9 mouse cellular contexts compared by ENCODE assay signal in the genomic region with DNA sequence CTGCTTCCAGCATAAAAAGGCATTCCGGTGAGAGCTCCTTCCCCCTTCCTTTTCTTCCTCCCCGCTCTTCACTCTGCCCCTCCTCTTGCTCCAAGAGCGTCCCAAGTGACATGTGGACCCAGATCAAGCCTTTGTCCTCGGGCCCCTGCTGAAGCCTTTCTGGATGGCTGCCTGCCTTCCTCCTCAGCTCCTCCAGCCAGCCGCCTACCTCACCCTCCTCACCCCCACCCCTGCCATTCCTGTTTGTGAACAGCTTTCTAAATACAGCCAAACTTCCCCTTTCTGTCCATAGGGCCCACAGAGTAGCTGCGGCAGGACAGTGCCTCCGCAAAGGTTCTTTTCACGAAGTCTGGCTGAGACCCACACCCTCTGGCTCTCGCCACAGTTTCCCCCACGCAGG.
DNase-seq lines count a peak whose midpoint lies in the region; ATAC-seq lines count a peak whose summit lies in the region.
"Had no signal": no experiment of that assay in that cellular context is flagged by ENCODE, and none has a peak within 500 bp of the region (broad histone marks: within the 10 kb centered on the region; RNA-seq: fewer than 3 reads in every experiment).

No protein-coding gene starts in this region.

- no peaks in the 10 kb centered on the region for H3K27me3 ChIP-seq in forebrain, embryonic 12.5 days
- no peaks in the 10 kb centered on the region for H3K27me3 ChIP-seq in forebrain, embryonic 16.5 days (replicated peaks; ENCODE audit: control insufficient read depth, insufficient read depth, low read length)
- no peaks in the 10 kb centered on the region for H3K27me3 ChIP-seq in neural tube, embryonic 13.5 days
- no peaks in the 10 kb centered on the region for H3K27me3 ChIP-seq in hindbrain, embryonic 14.5 days (ENCODE audit: control insufficient read depth, insufficient read depth, low read length)

- WGBS in forebrain, embryonic 12.5 days: 47% methylated on average over 10 of the region's 10 CpGs
- WGBS in forebrain, embryonic 16.5 days: 19% methylated on average over 10 of the region's 10 CpGs
- WGBS in neural tube, embryonic 13.5 days: 50% methylated on average over 10 of the region's 10 CpGs
- WGBS in hindbrain, embryonic 14.5 days: 38% methylated on average over 10 of the region's 10 CpGs

- no peaks in the 10 kb centered on the region for H3K36me3 ChIP-seq in forebrain, embryonic 12.5 days (replicated peaks)
- no peaks in the 10 kb centered on the region for H3K36me3 ChIP-seq in forebrain, embryonic 16.5 days (ENCODE audit: control insufficient read depth, insufficient read depth)
- H3K36me3 ChIP-seq in neural tube, embryonic 13.5 days: no peaks in the 10 kb centered on the region
- H3K36me3 ChIP-seq in hindbrain, embryonic 14.5 days (replicated peaks; ENCODE audit: control insufficient read depth, insufficient read depth): no peaks in the 10 kb centered on the region
- H3K36me3 ChIP-seq: limb, embryonic 12.5 days had no signal

- DNase-seq in neural tube, embryonic 10.5 days (ENCODE audit: extremely low spot score, low spot score): no peak
- no peak for DNase-seq in hindbrain, embryonic 14.5 days (ENCODE audit: low spot score)
- no peak for DNase-seq in cerebellum, adult 11 months
- DNase-seq in thymus, adult 18-20 months: no peak

- H3K4me2 ChIP-seq in forebrain, embryonic 12.5 days: no peak overlapping the region
- no peak overlapping the region for H3K4me2 ChIP-seq in forebrain, embryonic 16.5 days (ENCODE audit: low read length)
- no peak overlapping the region for H3K4me2 ChIP-seq in neural tube, embryonic 13.5 days
- H3K4me2 ChIP-seq in hindbrain, embryonic 14.5 days (replicated peaks): no peak overlapping the region
- H3K4me2 ChIP-seq: limb, embryonic 12.5 days had no signal

- ATAC-seq in forebrain, embryonic 12.5 days (ENCODE audit: low FRiP score): no peak
- no peak for ATAC-seq in forebrain, embryonic 16.5 days
- no peak for ATAC-seq in neural tube, embryonic 13.5 days (ENCODE audit: low read depth)
- ATAC-seq in hindbrain, embryonic 14.5 days (ENCODE audit: low FRiP score): no peak
- peak; percentile 60 for ATAC-seq in megakaryocyte progenitor cell, adult 5-6 weeks (replicated peaks; ENCODE audit: poor library complexity)

- peak overlapping the region; percentile 18; the same call in 1 of the 2 replicates for H3K9ac ChIP-seq in forebrain, embryonic 12.5 days
- no peak overlapping the region for H3K9ac ChIP-seq in forebrain, embryonic 16.5 days (replicated peaks; ENCODE audit: low read depth, low read length)
- H3K9ac ChIP-seq in neural tube, embryonic 13.5 days: no peak overlapping the region
- no peak overlapping the region for H3K9ac ChIP-seq in hindbrain, embryonic 14.5 days
- H3K9ac ChIP-seq: limb, embryonic 12.5 days had no signal

- no peaks in the 10 kb centered on the region for H3K9me3 ChIP-seq in forebrain, embryonic 12.5 days
- no peaks in the 10 kb centered on the region for H3K9me3 ChIP-seq in forebrain, embryonic 16.5 days (ENCODE audit: control insufficient read depth, low read length)
- no peaks in the 10 kb centered on the region for H3K9me3 ChIP-seq in neural tube, embryonic 13.5 days
- no peaks in the 10 kb centered on the region for H3K9me3 ChIP-seq in hindbrain, embryonic 14.5 days (ENCODE audit: control insufficient read depth, low read length)
- H3K9me3 ChIP-seq: limb, embryonic 12.5 days had no signal

- H3K4me3 ChIP-seq in forebrain, embryonic 12.5 days (replicated peaks): no peak overlapping the region
- no peak overlapping the region for H3K4me3 ChIP-seq in forebrain, embryonic 16.5 days (replicated peaks; ENCODE audit: low read length)
- H3K4me3 ChIP-seq in neural tube, embryonic 13.5 days: no peak overlapping the region
- no peak overlapping the region for H3K4me3 ChIP-seq in hindbrain, embryonic 14.5 days (replicated peaks; ENCODE audit: low read length)
- H3K4me3 ChIP-seq: limb, embryonic 12.5 days had no signal

- H3K27ac ChIP-seq in forebrain, embryonic 12.5 days: no peak overlapping the region
- H3K27ac ChIP-seq in forebrain, embryonic 16.5 days (ENCODE audit: low read length): no peak overlapping the region; the same call in 1 of the 2 replicates
- H3K27ac ChIP-seq in neural tube, embryonic 13.5 days (replicated peaks): peak overlapping the region; percentile 28; the same call in 1 of the 2 replicates
- H3K27ac ChIP-seq in hindbrain, embryonic 14.5 days: peak overlapping the region; percentile 32; the same call in 1 of the 2 replicates
- H3K27ac ChIP-seq: limb, embryonic 12.5 days had no signal

- H3K4me1 ChIP-seq in forebrain, embryonic 12.5 days: peaks cover 45% of the 10 kb centered on the region
- peaks cover 22% of the 10 kb centered on the region for H3K4me1 ChIP-seq in forebrain, embryonic 16.5 days (replicated peaks; ENCODE audit: control insufficient read depth, insufficient read depth, low read length)
- H3K4me1 ChIP-seq in neural tube, embryonic 13.5 days (replicated peaks): peaks cover 49% of the 10 kb centered on the region
- H3K4me1 ChIP-seq in hindbrain, embryonic 14.5 days (replicated peaks; ENCODE audit: control insufficient read depth, insufficient read depth, low read length): peaks cover 20% of the 10 kb centered on the region

Comparison
In these comparisons a context has a peak if more than half of its experiments do, and no peak if none do; other contexts are left out.
1. H3K27ac ChIP-seq: peak in neural tube, embryonic 13.5 days (single experiment) and hindbrain, embryonic 14.5 days (single experiment); none in forebrain, embryonic 12.5 days (single experiment) and forebrain, embryonic 16.5 days (single experiment).